Mouse (Mus musculus): Measurements from ENCODE around the gene Itpr3. TPM values are rescaled to one million over a fixed set of nuclear protein-coding genes. Genes with fewer than 3 reads are reported as not detected.

Itpr3 gene
- polyA plus RNA-seq, 1 experiment from 2014 or later, result 1.2 TPM

GRCm38 (mm10) chr17:27071630-27072029 lies 14.5 kb downstream of the Itpr3 start:
- 40% methylated on average over 6 of the region's 6 CpGs for WGBS

GRCm38 (mm10) chr17:27072363-27072762 lies 15.3 kb downstream of the Itpr3 start:
- Histone ChIP-seq H3K4me3 (ENCODE audit: low read depth, low read length) (no peak overlapping the region), H3K4me2 (ENCODE audit: low read depth) (no peak overlapping the region), H3K27ac (ENCODE audit: low read depth, low read length) (no peak overlapping the region), H3K9me3 (ENCODE audit: control insufficient read depth, low read length) (no peaks in the 10 kb centered on the region), H3K36me3 (ENCODE audit: control insufficient read depth, insufficient read depth, low read length) (no peaks in the 10 kb centered on the region), H3K27me3 (ENCODE audit: control insufficient read depth, insufficient read depth, low read length) (no peaks in the 10 kb centered on the region), H3K9ac (ENCODE audit: low read length) (no peak overlapping the region), H3K4me1 (ENCODE audit: control insufficient read depth, insufficient read depth, low read length) (no peaks in the 10 kb centered on the region)
- no peak for DNase-seq (ENCODE audit: low spot score)
- ATAC-seq (ENCODE audit: insufficient read depth, low FRiP score, low TSS enrichment), result no peak
- 92% methylated on average over 8 of the region's 8 CpGs for WGBS

More at GRCm38 (mm10) chr17:27071630-27072029, 14.5 kb downstream of the Itpr3 start:
- H3K4me1 ChIP-seq (ENCODE audit: control insufficient read depth, insufficient read depth, low read length), result no peaks in the 10 kb centered on the region
- H3K4me2 ChIP-seq (ENCODE audit: low read depth), result no peak overlapping the region
- no peaks in the 10 kb centered on the region for H3K27me3 ChIP-seq (ENCODE audit: control insufficient read depth, insufficient read depth, low read length)
- no peak overlapping the region for H3K9ac ChIP-seq (ENCODE audit: low read length)
- no peak overlapping the region for H3K27ac ChIP-seq (ENCODE audit: low read depth, low read length)
- no peaks in the 10 kb centered on the region for H3K36me3 ChIP-seq (ENCODE audit: control insufficient read depth, insufficient read depth, low read length)
- no peaks in the 10 kb centered on the region for H3K9me3 ChIP-seq (ENCODE audit: control insufficient read depth, low read length)
- no peak for DNase-seq (ENCODE audit: low spot score)
- H3K4me3 ChIP-seq (ENCODE audit: low read depth, low read length), result no peak overlapping the region
- no peak for ATAC-seq (ENCODE audit: insufficient read depth, low FRiP score, low TSS enrichment)

- Histone ChIP-seq H3K4me3 (ENCODE audit: low read depth, low read length) (no peak overlapping the region), H3K27ac (ENCODE audit: low read depth, low read length) (no peak overlapping the region), H3K4me1 (ENCODE audit: control insufficient read depth, insufficient read depth, low read length) (no peaks in the 10 kb centered on the region), H3K27me3 (ENCODE audit: control insufficient read depth, insufficient read depth, low read length) (no peaks in the 10 kb centered on the region), H3K36me3 (ENCODE audit: control insufficient read depth, insufficient read depth, low read length) (no peaks in the 10 kb centered on the region), H3K9me3 (ENCODE audit: control insufficient read depth, low read length) (no peaks in the 10 kb centered on the region), H3K4me2 (ENCODE audit: low read depth) (no peak overlapping the region), H3K9ac (ENCODE audit: low read length) (no peak overlapping the region)
- ATAC-seq (ENCODE audit: insufficient read depth, low FRiP score, low TSS enrichment), result no peak
- 86% methylated on average over 5 of the region's 5 CpGs for WGBS
- DNase-seq (ENCODE audit: low spot score), result no peak
Measured at GRCm38 (mm10) chr17:27073126-27073525, 16.0 kb downstream of the Itpr3 start.

- H3K4me1 ChIP-seq (ENCODE audit: control insufficient read depth, insufficient read depth, low read length), result no peaks in the 10 kb centered on the region
- H3K9ac ChIP-seq (ENCODE audit: low read length), result no peak overlapping the region
- no peak overlapping the region for H3K4me3 ChIP-seq (ENCODE audit: low read depth, low read length)
- no peak for ATAC-seq (ENCODE audit: insufficient read depth, low FRiP score, low TSS enrichment)
- H3K4me2 ChIP-seq (ENCODE audit: low read depth), result no peak overlapping the region
- no peak for DNase-seq (ENCODE audit: low spot score)
- no peaks in the 10 kb centered on the region for H3K9me3 ChIP-seq (ENCODE audit: control insufficient read depth, low read length)
- H3K27ac ChIP-seq (ENCODE audit: low read depth, low read length), result no peak overlapping the region
- H3K36me3 ChIP-seq (ENCODE audit: control insufficient read depth, insufficient read depth, low read length), result no peaks in the 10 kb centered on the region
- 76% methylated on average over 9 of the region's 9 CpGs for WGBS
- H3K27me3 ChIP-seq (ENCODE audit: control insufficient read depth, insufficient read depth, low read length), result no peaks in the 10 kb centered on the region
Measured at GRCm38 (mm10) chr17:27073778-27074177, 16.7 kb downstream of the Itpr3 start.

- Histone ChIP-seq H3K4me3 (ENCODE audit: low read depth, low read length) (no peak overlapping the region), H3K36me3 (ENCODE audit: control insufficient read depth, insufficient read depth, low read length) (no peaks in the 10 kb centered on the region), H3K4me1 (ENCODE audit: control insufficient read depth, insufficient read depth, low read length) (no peaks in the 10 kb centered on the region), H3K27me3 (ENCODE audit: control insufficient read depth, insufficient read depth, low read length) (no peaks in the 10 kb centered on the region), H3K4me2 (ENCODE audit: low read depth) (no peak overlapping the region), H3K9me3 (ENCODE audit: control insufficient read depth, low read length) (no peaks in the 10 kb centered on the region), H3K27ac (ENCODE audit: low read depth, low read length) (no peak overlapping the region), H3K9ac (ENCODE audit: low read length) (no peak overlapping the region)
- DNase-seq (ENCODE audit: low spot score) (no peak), ATAC-seq (ENCODE audit: insufficient read depth, low FRiP score, low TSS enrichment) (no peak)
- 80% methylated on average over 6 of the region's 6 CpGs for WGBS
Measured at GRCm38 (mm10) chr17:27074236-27074635, 17.1 kb downstream of the Itpr3 start.

GRCm38 (mm10) chr17:27074849-27075745 lies 18.0 kb downstream of the Itpr3 start:
- no peak for ATAC-seq (ENCODE audit: insufficient read depth, low FRiP score, low TSS enrichment)
- no peaks in the 10 kb centered on the region for H3K27me3 ChIP-seq (ENCODE audit: control insufficient read depth, insufficient read depth, low read length)
- 80% methylated on average over 17 of the region's 17 CpGs for WGBS

GRCm38 (mm10) chr17:27077133-27077532 lies 20.0 kb downstream of the Itpr3 start:
- no peak for ATAC-seq (ENCODE audit: insufficient read depth, low FRiP score, low TSS enrichment)
- no peak overlapping the region for H3K27ac ChIP-seq (ENCODE audit: low read depth, low read length)
- no peaks in the 10 kb centered on the region for H3K36me3 ChIP-seq (ENCODE audit: control insufficient read depth, insufficient read depth, low read length)
- H3K9ac ChIP-seq (ENCODE audit: low read length), result no peak overlapping the region
- H3K4me2 ChIP-seq (ENCODE audit: low read depth), result no peak overlapping the region
- DNase-seq (ENCODE audit: low spot score), result no peak
- no peaks in the 10 kb centered on the region for H3K9me3 ChIP-seq (ENCODE audit: control insufficient read depth, low read length)
- H3K4me3 ChIP-seq (ENCODE audit: low read depth, low read length), result no peak overlapping the region
- WGBS, result 98% methylated on average over 7 of the region's 7 CpGs
- no peaks in the 10 kb centered on the region for H3K4me1 ChIP-seq (ENCODE audit: control insufficient read depth, insufficient read depth, low read length)
- H3K27me3 ChIP-seq (ENCODE audit: control insufficient read depth, insufficient read depth, low read length), result no peaks in the 10 kb centered on the region

More at GRCm38 (mm10) chr17:27074849-27075745, 18.0 kb downstream of the Itpr3 start:
- DNase-seq (ENCODE audit: low spot score), result no peak
- Histone ChIP-seq H3K9ac (ENCODE audit: low read length) (no peak overlapping the region), H3K4me3 (ENCODE audit: low read depth, low read length) (no peak overlapping the region), H3K9me3 (ENCODE audit: control insufficient read depth, low read length) (no peaks in the 10 kb centered on the region), H3K27ac (ENCODE audit: low read depth, low read length) (no peak overlapping the region), H3K4me1 (ENCODE audit: control insufficient read depth, insufficient read depth, low read length) (no peaks in the 10 kb centered on the region), H3K4me2 (ENCODE audit: low read depth) (no peak overlapping the region), H3K36me3 (ENCODE audit: control insufficient read depth, insufficient read depth, low read length) (no peaks in the 10 kb centered on the region)

- Histone ChIP-seq H3K27me3 (ENCODE audit: control insufficient read depth, insufficient read depth, low read length) (no peaks in the 10 kb centered on the region), H3K36me3 (ENCODE audit: control insufficient read depth, insufficient read depth, low read length) (no peaks in the 10 kb centered on the region), H3K9ac (ENCODE audit: low read length) (no peak overlapping the region), H3K9me3 (ENCODE audit: control insufficient read depth, low read length) (no peaks in the 10 kb centered on the region), H3K4me1 (ENCODE audit: control insufficient read depth, insufficient read depth, low read length) (no peaks in the 10 kb centered on the region), H3K4me3 (ENCODE audit: low read depth, low read length) (no peak overlapping the region), H3K4me2 (ENCODE audit: low read depth) (no peak overlapping the region), H3K27ac (ENCODE audit: low read depth, low read length) (no peak overlapping the region)
- 85% methylated on average over 6 of the region's 6 CpGs for WGBS
- ATAC-seq (ENCODE audit: insufficient read depth, low FRiP score, low TSS enrichment), result no peak
- peak; percentile 30 for DNase-seq (ENCODE audit: low spot score)
Measured at GRCm38 (mm10) chr17:27077920-27078319, 20.8 kb downstream of the Itpr3 start.

- DNase-seq (ENCODE audit: low spot score) (no peak), ATAC-seq (ENCODE audit: insufficient read depth, low FRiP score, low TSS enrichment) (no peak)
- WGBS, result 81% methylated on average over 6 of the region's 6 CpGs
Measured at GRCm38 (mm10) chr17:27078499-27078898, 21.4 kb downstream of the Itpr3 start.

More at GRCm38 (mm10) chr17:27078499-27078898, 21.4 kb downstream of the Itpr3 start:
- no peak overlapping the region for H3K4me2 ChIP-seq (ENCODE audit: low read depth)
- no peak overlapping the region for H3K4me3 ChIP-seq (ENCODE audit: low read depth, low read length)
- H3K9ac ChIP-seq (ENCODE audit: low read length), result no peak overlapping the region
- no peaks in the 10 kb centered on the region for H3K27me3 ChIP-seq (ENCODE audit: control insufficient read depth, insufficient read depth, low read length)
- H3K4me1 ChIP-seq (ENCODE audit: control insufficient read depth, insufficient read depth, low read length), result no peaks in the 10 kb centered on the region
- no peaks in the 10 kb centered on the region for H3K9me3 ChIP-seq (ENCODE audit: control insufficient read depth, low read length)
- H3K36me3 ChIP-seq (ENCODE audit: control insufficient read depth, insufficient read depth, low read length), result no peaks in the 10 kb centered on the region
- H3K27ac ChIP-seq (ENCODE audit: low read depth, low read length), result no peak overlapping the region

All from neural tube, embryonic 11.5 days (tissue).